Comparison of ENCODE assay signal across 10 mouse cellular contexts in genomic region chr7:35379492-35380119, GRCm38 (mm10). TPM values are rescaled to one million over a fixed set of nuclear protein-coding genes. Genes with fewer than 3 reads are reported as not detected.
DNase-seq lines count a peak whose midpoint lies in the region; ATAC-seq lines count a peak whose summit lies in the region.
"Had no signal": no experiment of that assay in that cellular context is flagged by ENCODE, and none has a peak within 500 bp of the region (broad histone marks: within the 10 kb centered on the region; RNA-seq: fewer than 3 reads in every experiment).

No protein-coding gene starts in this region.

- no peak overlapping the region for H3K9ac ChIP-seq in forebrain, embryonic 12.5 days
- no peak overlapping the region for H3K9ac ChIP-seq in lung, embryonic 15.5 days
- H3K9ac ChIP-seq in embryonic facial prominence, embryonic 14.5 days (ENCODE audit: low read depth, low read length), result no peak overlapping the region
- H3K9ac ChIP-seq: embryonic facial prominence, embryonic 12.5 days had no signal

- no peak for DNase-seq in forebrain, embryonic 10.5 days (ENCODE audit: extremely low spot score, low spot score)
- DNase-seq in lung, adult 18-20 months, result no peak
- peak; percentile 48 for DNase-seq in embryonic facial prominence, embryonic 14.5 days (ENCODE audit: low spot score)
- no peak for DNase-seq in ovary, postnatal 36 days (ENCODE audit: low spot score)
- no peak for DNase-seq in left cerebral cortex, adult 9 months (ENCODE audit: low spot score in 2 of 2)
- DNase-seq: kidney, postnatal 36 days had no signal

- no peaks in the 10 kb centered on the region for H3K9me3 ChIP-seq in forebrain, embryonic 10.5 days
- H3K9me3 ChIP-seq in forebrain, embryonic 12.5 days, result no peaks in the 10 kb centered on the region
- no peaks in the 10 kb centered on the region for H3K9me3 ChIP-seq in lung, embryonic 15.5 days
- H3K9me3 ChIP-seq in embryonic facial prominence, embryonic 14.5 days (ENCODE audit: control insufficient read depth, low read length), result no peaks in the 10 kb centered on the region
- H3K9me3 ChIP-seq: embryonic facial prominence, embryonic 12.5 days had no signal

- no peaks in the 10 kb centered on the region for H3K27me3 ChIP-seq in forebrain, embryonic 10.5 days (ENCODE audit: poor library complexity, severe bottlenecking)
- no peaks in the 10 kb centered on the region for H3K27me3 ChIP-seq in forebrain, embryonic 12.5 days
- H3K27me3 ChIP-seq in lung, embryonic 15.5 days, result no peaks in the 10 kb centered on the region
- no peaks in the 10 kb centered on the region for H3K27me3 ChIP-seq in embryonic facial prominence, embryonic 14.5 days (replicated peaks; ENCODE audit: control insufficient read depth, insufficient read depth, low read length)
- H3K27me3 ChIP-seq: embryonic facial prominence, embryonic 12.5 days had no signal

- 59% methylated on average over 16 of the region's 16 CpGs for WGBS in forebrain, embryonic 10.5 days
- 49% methylated on average over 16 of the region's 16 CpGs for WGBS in forebrain, embryonic 12.5 days
- 38% methylated on average over 16 of the region's 16 CpGs for WGBS in lung, embryonic 15.5 days
- 45% methylated on average over 11 of the region's 16 CpGs for WGBS in embryonic facial prominence, embryonic 14.5 days

- peaks cover 14% of the 10 kb centered on the region for H3K4me1 ChIP-seq in forebrain, embryonic 10.5 days
- H3K4me1 ChIP-seq in forebrain, embryonic 12.5 days, result 0 out of 2 replicates have a peak, but pooled peaks cover 4% of the 10 kb centered on the region
- H3K4me1 ChIP-seq in lung, embryonic 15.5 days, result peaks cover 4% of the 10 kb centered on the region
- peaks cover 3% of the 10 kb centered on the region; the same call in 1 of the 2 replicates for H3K4me1 ChIP-seq in embryonic facial prominence, embryonic 14.5 days (ENCODE audit: control insufficient read depth, insufficient read depth, low read length)
- H3K4me1 ChIP-seq: embryonic facial prominence, embryonic 12.5 days had no signal

- no peak overlapping the region for H3K4me3 ChIP-seq in forebrain, embryonic 10.5 days
- H3K4me3 ChIP-seq in forebrain, embryonic 12.5 days (replicated peaks), result no peak overlapping the region
- no peak overlapping the region for H3K4me3 ChIP-seq in lung, embryonic 15.5 days
- H3K4me3 ChIP-seq in embryonic facial prominence, embryonic 14.5 days (ENCODE audit: low read depth, low read length), result no peak overlapping the region
- H3K4me3 ChIP-seq: embryonic facial prominence, embryonic 12.5 days had no signal

- ATAC-seq in forebrain, embryonic 12.5 days (ENCODE audit: low FRiP score), result no peak
- ATAC-seq in lung, embryonic 15.5 days (ENCODE audit: borderline replicate concordance, extremely low read depth, low FRiP score, low TSS enrichment), result peak; percentile 40; the same call in 1 of the 2 replicates
- ATAC-seq in embryonic facial prominence, embryonic 14.5 days (ENCODE audit: low read depth), result no peak
- peak; percentile 53; the same call in 1 of the 2 replicates for ATAC-seq in megakaryocyte-erythroid progenitor cell, adult 5-6 weeks (replicated peaks; ENCODE audit: low FRiP score, low TSS enrichment, poor library complexity, severe bottlenecking)

- 0 out of 2 replicates have a peak overlapping the region, but pooled peaks have one; percentile 0 for H3K27ac ChIP-seq in forebrain, embryonic 10.5 days
- H3K27ac ChIP-seq in forebrain, embryonic 12.5 days, result no peak overlapping the region
- no peak overlapping the region for H3K27ac ChIP-seq in lung, embryonic 15.5 days
- no peak overlapping the region for H3K27ac ChIP-seq in embryonic facial prominence, embryonic 14.5 days (replicated peaks; ENCODE audit: low read depth, low read length)
- H3K27ac ChIP-seq: embryonic facial prominence, embryonic 12.5 days had no signal

- H3K4me2 ChIP-seq in forebrain, embryonic 12.5 days, result no peak overlapping the region
- H3K4me2 ChIP-seq in lung, embryonic 15.5 days, result peak overlapping the region; percentile 31
- 0 out of 2 replicates have a peak overlapping the region, but pooled peaks have one; percentile 12 for H3K4me2 ChIP-seq in embryonic facial prominence, embryonic 14.5 days (ENCODE audit: low read depth, low read length)
- H3K4me2 ChIP-seq: embryonic facial prominence, embryonic 12.5 days had no signal

- no peaks in the 10 kb centered on the region for H3K36me3 ChIP-seq in forebrain, embryonic 10.5 days (replicated peaks)
- no peaks in the 10 kb centered on the region for H3K36me3 ChIP-seq in forebrain, embryonic 12.5 days (replicated peaks)
- H3K36me3 ChIP-seq in lung, embryonic 15.5 days, result no peaks in the 10 kb centered on the region
- no peaks in the 10 kb centered on the region for H3K36me3 ChIP-seq in embryonic facial prominence, embryonic 14.5 days (ENCODE audit: control insufficient read depth, insufficient read depth, low read length)
- H3K36me3 ChIP-seq: embryonic facial prominence, embryonic 12.5 days had no signal

RNA-seq across cellular contexts. Expression of gene Faap24, which starts 17.0 kb away (rescaled TPM):
- 28.4 and 29.3 TPM in 2 replicates for polyA plus RNA-seq in forebrain, embryonic 10.5 days (2016; fragmentation: Nextera tagmentation; extraction: Ambion mirVana)
- 23.8 and 26.3 TPM in 2 replicates for polyA plus RNA-seq in forebrain, embryonic 12.5 days (2016; fragmentation: Nextera tagmentation; extraction: Ambion mirVana)
- polyA plus RNA-seq in lung, embryonic 15.5 days (2015; fragmentation: Nextera tagmentation; extraction: Ambion mirVana), result 18.0 and 19.0 TPM in 2 replicates
- polyA plus RNA-seq in embryonic facial prominence, embryonic 14.5 days (2014; fragmentation: Nextera tagmentation; extraction: Ambion mirVana), result 11.3 and 12.5 TPM in 2 replicates
- total RNA-seq in megakaryocyte-erythroid progenitor cell, adult 5-6 weeks (2014; fragmentation: Nextera tagmentation), result 21.8 and 28.4 TPM in 2 replicates
- total RNA-seq in megakaryocyte-erythroid progenitor cell, adult 5-6 weeks (2017), result 20.4 and 23.4 TPM in 2 replicates

RNA-seq across cellular contexts. Expression of gene Cep89, which starts 17.2 kb away (rescaled TPM):
- polyA plus RNA-seq in forebrain, embryonic 10.5 days (2016; fragmentation: Nextera tagmentation; extraction: Ambion mirVana), result 69.9 and 72.3 TPM in 2 replicates
- 58.9 and 59.8 TPM in 2 replicates for polyA plus RNA-seq in forebrain, embryonic 12.5 days (2016; fragmentation: Nextera tagmentation; extraction: Ambion mirVana)
- polyA plus RNA-seq in lung, embryonic 15.5 days (2015; fragmentation: Nextera tagmentation; extraction: Ambion mirVana), result 52.9 and 56.8 TPM in 2 replicates
- 27.8 and 29.7 TPM in 2 replicates for polyA plus RNA-seq in embryonic facial prominence, embryonic 14.5 days (2014; fragmentation: Nextera tagmentation; extraction: Ambion mirVana)
- total RNA-seq in megakaryocyte-erythroid progenitor cell, adult 5-6 weeks (2014; fragmentation: Nextera tagmentation), result 18.0 and 25.1 TPM in 2 replicates
- 17.9 and 26.0 TPM in 2 replicates for total RNA-seq in megakaryocyte-erythroid progenitor cell, adult 5-6 weeks (2017)

RNA-seq across cellular contexts. Expression of gene Rhpn2, which starts 45.6 kb away (rescaled TPM):
- polyA plus RNA-seq in forebrain, embryonic 10.5 days (2016; fragmentation: Nextera tagmentation; extraction: Ambion mirVana), result 4.5 and 4.6 TPM in 2 replicates
- polyA plus RNA-seq in forebrain, embryonic 12.5 days (2016; fragmentation: Nextera tagmentation; extraction: Ambion mirVana), result 1.9 and 2.2 TPM in 2 replicates
- 4.7 and 5.0 TPM in 2 replicates for polyA plus RNA-seq in lung, embryonic 15.5 days (2015; fragmentation: Nextera tagmentation; extraction: Ambion mirVana)
- 3.8 and 4.0 TPM in 2 replicates for polyA plus RNA-seq in embryonic facial prominence, embryonic 14.5 days (2014; fragmentation: Nextera tagmentation; extraction: Ambion mirVana)
- not detected in 2 replicates for total RNA-seq in megakaryocyte-erythroid progenitor cell, adult 5-6 weeks (2014; fragmentation: Nextera tagmentation)
- total RNA-seq in megakaryocyte-erythroid progenitor cell, adult 5-6 weeks (2017), result not detected in 2 replicates

Comparison
In these comparisons a context has a peak if more than half of its experiments do, and no peak if none do; other contexts are left out.
1. ATAC-seq: peak in lung, embryonic 15.5 days (single experiment) and megakaryocyte-erythroid progenitor cell, adult 5-6 weeks (single experiment); none in forebrain, embryonic 12.5 days (single experiment) and embryonic facial prominence, embryonic 14.5 days (single experiment).